Mouse (Mus musculus) cerebellum, adult (tissue): Measurements from ENCODE around the gene Gm7168.
"Not testable (repeated sequence)": the region's sequence is repeated elsewhere in the genome, so short reads cannot be mapped to it uniquely, and the experiment has no call there.

ENCODE experiments used
- ATAC-seq: cut with Nextera tagmentation; 2 replicates; pipeline ENCODE4 v1.9.2; 2017; ENCODE audit warnings: mild to moderate bottlenecking, moderate library complexity, mixed read lengths; ENCODE audit not compliant: insufficient number of reproducible peaks, low FRiP score, low TSS enrichment

Gm7168 gene

DNA sequence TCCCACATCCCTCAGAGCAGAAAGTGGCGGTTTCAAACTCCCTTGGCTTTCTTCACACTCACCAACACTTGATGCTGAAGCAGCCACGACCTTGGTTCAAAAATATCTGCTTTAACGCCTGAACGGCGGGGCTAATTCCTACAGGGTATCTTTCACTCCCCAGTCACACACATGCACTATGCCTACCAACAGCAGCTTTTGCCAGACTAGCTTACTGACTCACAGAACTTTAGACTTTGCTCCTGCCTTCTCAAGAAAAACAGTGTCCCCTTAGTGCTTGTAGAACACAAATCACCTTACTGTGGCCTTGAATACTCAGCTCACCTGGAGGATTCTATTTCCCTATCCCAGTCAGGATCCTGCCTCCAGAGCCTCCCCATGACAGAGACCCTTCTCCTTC, 22.6 kb downstream of the Gm7168 start:
- ATAC-seq, result not testable (repeated sequence)

DNA sequence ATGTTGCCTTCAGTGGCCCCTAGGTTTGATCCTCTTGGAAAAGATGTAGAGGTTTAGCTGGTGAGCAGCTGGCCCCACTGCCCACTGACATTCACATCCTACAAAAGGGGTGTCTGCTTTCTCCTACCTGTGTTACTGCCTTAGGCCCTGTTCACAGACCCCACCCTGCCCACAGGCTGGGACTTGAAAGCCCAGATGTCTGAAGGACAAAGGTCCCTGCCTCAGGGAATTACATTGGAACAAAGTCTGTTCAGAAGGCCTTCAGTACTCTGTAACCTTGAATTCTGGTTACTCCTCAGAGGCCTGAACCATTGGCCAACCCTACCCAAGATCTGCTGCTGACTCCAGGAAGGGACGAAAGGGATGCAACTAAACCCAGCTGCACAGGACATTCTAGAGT, 39.5 kb downstream of the Gm7168 start:
- no peak for ATAC-seq

DNA sequence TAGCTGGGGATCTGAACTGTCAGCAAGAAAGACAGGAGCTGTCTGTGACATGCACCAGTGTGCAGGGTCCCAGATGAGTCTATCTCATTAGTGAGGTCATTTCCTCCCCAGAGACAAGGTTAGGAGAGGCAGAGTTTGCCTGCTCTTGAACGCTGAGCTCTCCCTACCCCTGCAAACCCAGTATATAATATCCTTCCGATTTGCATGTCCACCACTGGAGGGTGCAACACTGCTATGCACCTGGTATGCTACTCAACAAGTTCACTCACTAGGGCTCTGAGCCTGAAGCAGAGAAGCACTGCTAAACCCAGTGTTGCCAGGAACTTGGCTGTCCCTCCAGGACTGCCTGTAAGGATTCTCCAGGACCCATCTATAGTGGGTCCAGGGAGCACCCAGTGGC, 45.3 kb downstream of the Gm7168 start:
- ATAC-seq, result not testable (repeated sequence)
